Mouse (Mus musculus) urinary bladder, postnatal 36 days (tissue): ENCODE data around the gene Arid4b.
A peak's percentile ranks its signal among the peaks of the same experiment; 100 is the strongest.
"Not testable (repeated sequence)": the region's sequence is repeated elsewhere in the genome, so short reads cannot be mapped to it uniquely, and the experiment has no call there.

Experiments used
- DNase-seq, 2 experiments: peaks; one replicate each; pipeline ENCODE4 v3.0.0; 2022; ENCODE audit warnings: low spot score in 2 of 2, mixed read lengths in 1 of 2

Arid4b gene

DNA sequence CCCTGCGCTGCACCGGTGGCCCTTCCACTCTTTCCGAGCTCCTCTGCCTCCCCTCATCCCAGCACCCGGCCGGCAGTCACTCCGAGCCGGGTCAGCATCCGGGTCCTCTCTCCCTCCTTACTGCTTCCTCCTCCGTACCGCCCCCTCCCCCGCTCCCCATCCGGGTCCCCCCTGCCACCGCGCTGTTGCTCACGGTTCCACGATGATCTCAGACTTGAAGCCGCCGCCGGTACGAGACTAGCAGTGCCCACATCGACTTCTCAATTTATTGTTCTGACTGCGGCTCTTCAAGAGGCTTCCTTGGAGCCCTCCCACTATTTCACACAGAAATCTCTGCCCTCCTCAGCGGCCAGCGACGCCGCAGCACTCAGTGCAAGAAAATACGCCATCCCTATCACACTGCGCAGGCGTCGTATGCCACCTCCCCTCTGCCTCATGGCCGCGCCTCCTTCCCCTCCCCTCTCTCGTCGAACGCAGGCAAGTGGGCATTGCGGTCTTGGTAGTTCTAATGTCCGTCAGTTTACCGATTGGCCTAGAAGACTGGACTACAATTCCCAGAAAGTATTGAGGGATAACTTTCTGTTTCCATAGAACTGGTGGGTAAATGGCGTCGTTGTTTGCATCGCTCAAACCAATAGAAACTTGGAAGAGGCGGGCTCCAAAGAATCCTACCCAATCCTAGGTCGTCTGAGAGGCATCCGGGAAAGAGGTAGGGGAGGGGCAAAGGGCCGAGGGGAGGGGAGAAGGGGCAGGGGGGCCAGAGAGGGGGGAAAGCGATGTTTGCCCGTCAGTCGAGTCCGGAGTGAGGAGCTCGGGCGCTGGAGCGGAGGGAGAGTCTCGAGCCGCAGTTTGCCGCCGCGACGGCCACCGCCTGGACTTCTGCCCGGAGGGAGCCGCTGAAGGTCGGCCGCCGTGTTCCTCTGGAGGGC is at the start of gene Arid4b, which contains the start of gene Ggps1:
TSS of gene Arid4b (plus strand) at position 220 of the 929 bp plus-strand sequence.
TSS of gene Ggps1 (minus strand) at position 476 of the 929 bp plus-strand sequence.
- DNase-seq, result peak; percentile 90 to 97

DNA sequence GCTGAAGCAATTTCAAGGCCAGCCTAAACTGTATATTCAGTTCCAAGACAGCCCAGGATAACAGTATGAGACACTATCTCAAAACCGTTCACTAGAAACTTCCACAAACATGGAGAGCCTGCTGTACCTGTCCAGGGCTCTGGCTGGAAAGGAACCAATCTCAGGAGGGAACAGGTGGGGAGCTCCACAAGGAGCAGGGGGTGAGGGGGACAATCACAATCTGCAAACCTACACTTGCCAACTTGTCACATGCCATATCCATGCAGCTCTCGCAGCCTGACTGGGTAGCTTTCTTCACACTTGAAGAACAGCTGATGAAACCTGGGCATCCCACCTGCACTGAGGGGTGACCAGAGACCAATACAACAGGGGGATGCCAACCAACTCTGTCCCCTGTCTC is 49.0 kb upstream of the Arid4b start:
- DNase-seq, result no peak

DNA sequence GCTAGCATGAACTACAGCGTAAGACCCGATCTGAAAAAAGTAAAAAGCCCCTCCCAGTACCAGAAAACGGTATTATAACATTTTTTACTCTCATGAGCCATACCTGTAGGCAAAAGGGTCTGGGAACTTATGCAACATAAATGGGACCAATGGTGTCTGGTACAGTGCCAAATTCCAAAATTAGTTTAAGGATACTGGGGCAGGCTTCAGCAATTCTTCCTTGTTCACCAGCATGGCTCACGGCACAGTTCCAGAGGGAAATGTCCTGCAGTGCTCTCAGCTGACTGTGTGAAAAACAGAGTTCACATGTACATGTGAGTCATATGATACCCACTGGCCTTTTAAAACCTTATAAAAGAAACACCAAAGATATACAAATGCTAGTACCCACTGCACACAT is 48.5 kb upstream of the Arid4b start:
- no peak for DNase-seq

DNA sequence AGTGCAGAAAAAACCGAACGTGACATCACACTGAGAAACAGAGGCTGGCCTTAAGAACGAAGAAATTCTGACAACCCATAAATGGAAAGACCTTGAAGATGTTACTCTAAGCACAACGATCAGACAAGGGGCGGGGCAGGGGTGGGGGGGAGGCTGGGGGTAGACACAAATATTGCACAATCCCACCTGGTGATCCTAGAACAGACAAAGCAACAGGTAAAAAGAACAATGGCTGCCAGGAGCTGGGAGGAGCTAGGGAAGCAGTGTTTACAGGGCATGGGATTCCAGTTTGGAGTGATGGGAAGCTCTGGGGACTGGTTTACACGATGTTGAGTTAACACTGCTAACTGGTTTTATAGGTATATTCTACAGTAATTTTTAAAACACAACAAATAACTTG is 47.4 kb upstream of the Arid4b start:
- DNase-seq, result no peak

DNA sequence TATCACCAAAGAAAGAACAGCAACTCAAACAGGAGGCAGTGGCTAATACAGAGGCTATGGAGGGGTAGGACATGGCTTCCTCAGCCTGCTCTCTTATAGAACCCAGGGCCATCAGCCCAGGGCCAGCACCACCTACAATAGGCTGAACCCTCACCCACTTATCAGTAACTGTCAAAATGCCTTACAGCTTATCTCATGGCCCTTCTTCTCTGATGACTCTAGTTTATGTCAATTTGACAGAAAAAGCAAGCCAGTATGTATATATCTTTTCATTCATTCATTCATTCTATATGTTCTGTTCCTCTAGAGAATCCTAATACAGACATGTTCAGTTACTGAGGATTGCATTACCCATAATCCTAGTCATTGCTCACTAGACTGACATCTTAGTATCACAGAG is 44.7 kb upstream of the Arid4b start:
- DNase-seq, result no peak

DNA sequence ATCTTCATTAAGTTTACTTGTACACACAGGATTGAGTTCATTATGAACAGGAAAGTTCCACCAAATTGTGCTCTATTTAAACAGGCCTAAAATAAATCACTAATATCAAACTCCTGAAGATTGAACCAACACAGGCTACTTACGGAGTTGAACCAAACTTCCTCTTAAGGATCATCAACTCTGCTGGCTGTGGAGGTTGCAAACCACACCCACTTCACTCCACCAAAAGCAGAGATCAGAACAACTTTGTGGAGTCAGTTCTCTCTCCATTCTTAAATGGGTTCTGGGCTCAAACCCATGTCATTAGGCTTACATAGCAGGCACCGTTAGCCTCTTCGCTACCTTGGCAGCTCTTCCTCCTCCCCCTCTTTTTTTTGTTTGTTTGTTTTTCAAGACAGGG is 44.2 kb upstream of the Arid4b start:
- no peak for DNase-seq

DNA sequence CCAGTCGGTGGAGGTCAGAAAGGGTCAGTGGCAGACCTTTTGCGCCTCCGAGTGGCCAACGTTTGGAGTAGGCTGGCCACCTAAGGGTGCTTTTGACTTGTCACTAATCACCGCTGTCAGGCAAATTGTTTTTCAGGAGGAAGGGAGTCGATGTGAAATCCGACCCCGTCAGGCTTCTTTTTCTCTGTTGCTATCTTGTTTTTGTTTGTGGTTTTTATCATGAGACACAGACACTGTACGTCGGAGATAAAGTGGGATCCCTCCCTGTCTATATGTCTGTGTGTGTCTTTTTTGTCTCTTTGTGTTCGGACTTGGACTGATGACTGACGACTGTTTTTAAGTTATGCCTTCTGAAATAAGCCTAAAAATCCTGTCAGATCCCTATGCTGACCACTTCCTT is 41.6 kb upstream of the Arid4b start:
- DNase-seq, result not testable (repeated sequence)

DNA sequence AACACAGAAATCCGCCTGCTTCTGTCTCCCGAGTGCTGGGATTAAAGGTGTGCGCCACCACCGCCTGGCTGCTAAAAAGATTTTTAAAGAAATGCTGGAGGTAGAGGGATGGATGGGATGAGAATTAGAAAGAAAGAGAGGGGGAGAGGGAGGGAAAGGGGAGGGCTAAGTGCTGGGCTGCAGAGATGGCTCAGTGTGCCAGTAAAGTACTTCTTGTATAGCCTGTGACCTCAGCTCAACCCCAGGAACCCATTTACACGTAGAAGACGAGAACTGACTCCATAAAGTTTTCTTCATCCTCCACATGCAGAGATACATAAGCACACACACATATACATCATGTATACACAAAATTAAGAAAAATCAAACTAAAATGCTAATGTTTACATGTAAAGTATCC is 37.5 kb upstream of the Arid4b start:
- DNase-seq, result no peak

DNA sequence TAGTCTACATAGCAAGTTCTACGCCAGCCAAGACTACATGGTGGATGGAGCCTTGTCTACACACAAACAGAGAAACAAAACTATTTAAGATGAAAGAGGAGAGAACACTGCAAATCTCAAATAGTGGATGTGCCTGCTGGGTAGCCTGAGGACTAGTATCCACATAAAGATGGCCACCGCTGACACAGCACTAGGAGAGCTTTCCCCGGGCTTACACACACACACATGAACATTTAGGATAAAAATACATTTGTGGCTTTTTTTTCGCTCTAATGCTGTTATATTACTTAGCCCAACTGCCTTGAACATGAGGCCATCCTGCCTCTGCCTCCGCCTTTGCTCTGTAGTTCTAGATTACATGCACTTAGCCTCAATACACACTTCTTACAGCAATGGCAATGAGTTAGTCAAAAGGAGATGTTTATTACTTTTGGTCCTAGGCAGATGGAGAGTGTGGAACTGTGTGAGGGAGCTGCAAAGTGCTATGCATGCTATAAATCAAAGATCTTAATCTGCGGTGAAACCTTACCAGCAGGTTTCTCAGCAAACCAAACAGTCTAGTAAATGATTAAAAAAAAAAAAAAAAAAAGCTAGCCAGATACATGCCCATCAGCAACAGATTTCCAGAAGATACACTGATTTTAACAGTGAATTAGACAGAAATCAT is 36.7 kb upstream of the Arid4b start:
- DNase-seq, result no peak

DNA sequence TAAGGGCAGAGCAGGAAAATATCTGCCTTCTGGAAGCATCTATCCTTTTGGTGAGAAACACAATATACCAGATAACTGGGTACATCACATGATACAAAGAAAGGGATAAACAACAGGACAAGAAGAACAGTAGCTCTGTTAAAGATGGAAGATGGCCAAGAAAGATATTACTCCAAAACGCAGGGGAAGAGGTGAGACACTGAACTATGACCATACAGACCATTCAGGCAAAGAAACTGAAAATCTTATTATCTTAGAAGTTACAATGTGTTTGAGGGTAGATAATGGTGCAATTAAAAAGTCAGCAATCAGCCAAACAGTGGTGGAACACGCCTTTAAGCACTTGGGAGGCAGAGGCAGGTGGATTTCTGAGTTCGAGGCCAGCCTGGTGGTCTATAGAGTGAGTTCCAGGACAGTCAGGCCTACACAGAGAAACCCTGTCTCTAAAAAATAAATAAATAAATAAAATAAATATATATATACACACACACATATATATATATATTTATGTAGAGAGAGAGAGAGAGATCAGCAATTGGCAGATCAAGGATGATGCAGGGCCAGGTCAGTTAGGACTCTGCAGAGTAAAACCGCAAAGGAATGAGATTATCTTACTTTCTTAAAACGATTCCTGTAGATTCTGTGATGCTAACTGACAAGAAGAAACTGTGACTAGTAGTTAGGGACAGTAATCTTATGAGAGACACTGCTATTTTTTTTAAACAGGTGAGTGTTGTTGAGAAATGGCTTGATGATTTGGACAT is 29.5 kb upstream of the Arid4b start:
- DNase-seq, result no peak

DNA sequence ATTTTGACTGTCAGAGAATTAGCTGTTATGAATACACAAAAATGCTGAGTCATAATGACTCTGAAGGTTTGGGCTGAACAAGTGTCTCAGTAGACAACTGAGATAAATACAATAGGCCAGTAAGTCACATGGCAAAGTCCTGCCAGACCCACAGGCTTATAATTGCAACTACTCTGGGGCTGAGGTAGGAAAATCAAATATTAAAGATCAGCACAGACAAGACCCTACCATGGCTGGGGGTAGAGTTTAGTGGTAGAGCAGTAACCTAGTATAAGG is 29.0 kb upstream of the Arid4b start:
- DNase-seq, result no peak

DNA sequence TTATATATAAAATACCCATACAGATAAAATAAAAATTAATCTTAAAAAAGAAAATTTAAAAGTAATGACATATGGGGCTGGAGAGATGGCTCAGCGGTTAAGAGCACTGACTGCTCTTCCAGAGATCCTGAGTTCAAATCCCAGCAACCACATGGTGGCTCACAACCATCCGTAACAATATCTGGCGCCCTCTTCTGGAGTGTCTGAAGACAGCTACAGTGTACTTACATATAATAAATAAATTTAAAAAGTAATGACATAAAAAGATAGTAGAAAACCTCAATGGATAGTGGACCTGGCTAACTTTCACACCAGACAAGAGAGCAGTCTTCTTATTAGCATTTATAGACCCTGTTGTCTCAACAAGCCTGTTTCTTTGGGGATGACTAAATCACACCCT is 27.7 kb upstream of the Arid4b start:
- not testable (repeated sequence) for DNase-seq

DNA sequence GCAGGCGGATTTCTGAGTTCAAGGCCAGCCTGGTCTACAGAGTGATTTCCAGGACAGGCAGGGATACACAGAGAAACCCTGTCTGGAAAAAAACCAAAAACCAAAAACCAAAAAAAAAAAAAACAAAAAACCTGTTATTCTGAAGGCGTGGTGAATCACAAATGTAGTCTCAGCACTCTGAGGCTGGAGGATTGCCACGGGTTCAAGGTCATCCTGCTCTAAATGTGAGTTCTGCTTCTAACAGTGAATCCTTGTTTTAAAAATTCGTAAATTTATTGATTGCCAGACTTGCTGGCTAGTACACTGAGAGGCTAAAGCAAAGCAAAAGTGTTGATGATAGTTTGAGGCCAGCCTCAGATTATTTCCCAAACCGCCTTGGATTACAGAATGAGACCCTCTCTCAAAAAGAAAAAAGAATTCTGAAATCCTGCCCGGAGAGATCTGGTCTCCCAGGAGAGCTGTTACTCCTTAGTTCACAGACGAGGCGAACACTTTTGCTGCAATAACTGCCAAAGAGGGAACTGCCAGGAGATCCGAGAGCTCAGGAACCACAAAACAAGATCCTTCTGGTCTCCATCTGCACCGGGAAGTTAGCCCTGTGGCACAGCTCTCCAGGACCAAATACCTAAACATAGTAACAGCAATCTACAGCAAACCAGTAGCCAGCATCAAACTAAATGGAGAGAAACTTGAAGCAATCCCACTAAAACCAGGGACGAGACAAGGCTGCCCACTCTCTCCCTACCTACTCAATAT is 27.0 kb upstream of the Arid4b start:
- no peak for DNase-seq

DNA sequence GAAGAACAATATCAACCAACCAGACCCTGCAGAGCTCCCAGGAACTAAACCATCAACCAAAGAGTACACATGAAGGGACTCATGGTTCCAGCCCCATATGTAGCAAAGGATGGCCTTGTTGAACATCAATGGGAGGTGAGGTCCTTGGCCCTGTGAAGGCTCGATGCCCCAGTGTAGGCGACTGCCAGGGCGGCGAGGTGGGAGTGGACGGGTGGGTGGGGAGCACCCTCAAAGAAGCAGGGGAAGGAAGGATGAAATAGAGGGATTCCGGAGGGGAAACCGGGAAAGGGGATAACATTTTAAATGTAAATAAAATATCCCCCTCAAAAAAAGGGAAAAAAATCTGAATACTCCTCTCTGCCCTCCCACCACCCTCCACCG is 24.1 kb upstream of the Arid4b start:
- DNase-seq, result peak in 1 of 2 experiments; percentile 5

DNA sequence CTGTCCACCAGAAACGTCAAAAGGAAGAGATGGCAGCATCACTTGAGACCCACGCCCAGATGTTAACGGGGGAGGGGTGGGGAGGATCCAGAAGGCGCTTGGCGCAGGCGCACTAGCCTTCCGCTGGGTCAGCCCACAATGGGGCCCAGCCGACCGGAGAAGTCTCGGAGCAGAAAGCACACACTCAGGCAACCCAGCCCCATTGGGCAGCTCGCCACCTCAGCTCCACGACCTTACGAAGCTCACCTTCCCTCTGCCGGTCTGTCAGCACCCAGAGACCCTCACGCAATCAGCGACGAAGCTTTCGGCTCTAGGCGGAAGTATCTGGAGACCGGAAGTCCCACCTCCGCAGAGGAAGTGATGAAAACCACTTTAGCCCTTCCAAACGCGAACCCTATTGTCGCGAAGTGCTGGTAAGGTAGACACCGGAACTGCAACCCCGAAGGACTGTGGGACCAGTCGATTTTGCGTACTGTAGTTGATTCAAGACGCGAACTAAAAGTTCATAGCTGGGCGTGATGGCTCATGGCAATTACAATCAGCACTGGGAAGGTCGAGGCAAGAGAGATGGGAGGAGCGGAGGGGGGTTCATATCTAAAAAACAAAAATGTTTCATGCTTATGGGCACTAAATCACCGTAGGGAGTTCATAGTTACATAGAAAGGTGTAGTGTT is 23.6 kb upstream of the Arid4b start, which contains the start of gene Tbce:
TSS of gene Tbce (minus strand) at position 347 of the 674 bp plus-strand sequence.
- DNase-seq, result peak; percentile 87 to 88

DNA sequence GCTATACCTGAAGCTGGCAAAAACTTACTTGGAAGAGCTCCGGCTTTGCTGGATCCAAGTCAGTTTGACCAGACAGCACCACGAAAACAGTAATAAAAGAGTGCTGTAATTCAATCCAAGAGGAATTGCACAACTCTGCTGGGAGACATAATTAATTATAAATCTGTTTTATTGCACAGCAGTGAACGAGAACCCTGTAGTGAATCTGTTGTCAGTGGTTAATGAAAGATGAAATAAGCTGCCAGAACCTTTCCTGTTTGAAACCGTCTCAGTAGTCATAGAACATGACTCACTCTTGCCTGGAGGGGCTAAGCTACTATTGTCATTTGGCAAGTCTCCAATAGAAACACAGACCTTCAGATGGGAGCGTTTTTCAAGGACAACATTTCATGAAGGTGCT is 22.8 kb upstream of the Arid4b start:
- no peak for DNase-seq

DNA sequence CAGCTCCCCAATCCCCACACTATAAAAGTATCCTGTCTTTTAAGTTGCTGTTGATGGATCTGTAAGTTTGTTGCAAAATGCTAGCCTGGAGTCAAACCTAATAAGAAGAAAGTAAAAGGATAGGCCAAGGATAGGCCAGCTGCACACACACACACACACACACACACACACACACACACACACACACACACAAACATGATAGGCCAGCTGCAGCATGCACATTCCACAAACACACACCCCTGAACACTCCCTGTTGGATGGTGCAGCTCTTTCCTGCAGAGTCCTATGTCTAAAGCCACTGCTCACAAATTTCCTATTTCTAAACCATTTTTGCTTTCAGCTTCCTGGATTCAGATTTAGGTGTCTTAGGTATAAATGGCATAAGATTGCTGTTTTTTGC is 19.2 kb upstream of the Arid4b start:
- no peak for DNase-seq

DNA sequence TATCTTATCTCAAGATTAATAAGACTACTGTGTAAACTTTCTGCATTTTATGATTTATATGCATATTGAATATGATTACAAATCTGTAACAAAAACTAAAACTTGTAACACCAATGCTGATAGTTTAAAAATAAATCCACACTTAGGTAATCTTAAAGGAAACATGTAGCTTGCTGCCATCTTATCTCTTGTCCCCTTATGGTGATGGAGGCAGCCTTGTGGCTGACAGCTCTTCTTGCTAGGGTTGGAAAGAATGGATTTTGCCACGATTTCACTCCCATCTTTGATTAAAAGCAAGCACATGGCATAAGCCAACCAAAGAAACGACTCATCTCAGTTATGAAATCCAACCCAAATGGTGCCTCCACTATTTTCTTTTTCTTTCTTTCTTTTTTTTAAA is 18.5 kb upstream of the Arid4b start:
- DNase-seq, result no peak

DNA sequence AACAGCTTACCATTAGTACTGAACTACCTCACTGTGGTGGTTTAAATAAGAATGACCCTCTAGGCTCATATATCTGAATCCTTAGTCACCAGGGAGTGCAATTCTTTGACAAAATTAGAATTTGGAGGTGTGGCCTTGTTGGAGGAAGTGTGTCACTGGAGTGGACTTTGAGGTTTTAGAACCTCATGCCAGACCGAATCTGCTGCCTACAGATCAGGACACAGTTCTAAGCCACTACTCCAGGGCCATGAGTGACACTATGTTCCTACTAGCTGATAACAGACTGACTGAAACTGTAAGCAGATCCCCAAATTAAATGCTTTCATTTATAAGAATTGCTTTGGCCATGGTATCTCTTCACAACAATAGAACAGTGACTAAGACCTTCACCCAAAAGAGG is 13.2 kb upstream of the Arid4b start:
- DNase-seq, result no peak

DNA sequence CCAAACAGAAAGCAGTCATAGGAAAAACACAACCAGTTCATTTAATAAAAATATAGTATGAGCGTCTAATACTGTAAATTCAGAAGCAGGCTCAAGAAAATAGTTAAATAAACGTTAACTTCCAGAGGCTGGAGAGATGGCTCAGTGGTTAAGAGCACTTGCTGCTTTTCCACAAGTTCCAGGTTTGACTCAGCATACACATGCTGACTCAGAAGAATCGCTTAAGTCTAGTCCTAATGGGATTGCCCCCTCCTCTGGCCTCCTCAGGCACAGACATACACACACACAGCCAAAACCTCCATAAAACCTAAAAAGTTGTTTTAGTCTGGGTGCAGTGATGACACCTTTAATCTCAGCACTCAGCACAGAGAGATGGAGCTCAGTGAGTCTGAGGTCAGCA is 6.2 kb upstream of the Arid4b start:
- no peak for DNase-seq

DNA sequence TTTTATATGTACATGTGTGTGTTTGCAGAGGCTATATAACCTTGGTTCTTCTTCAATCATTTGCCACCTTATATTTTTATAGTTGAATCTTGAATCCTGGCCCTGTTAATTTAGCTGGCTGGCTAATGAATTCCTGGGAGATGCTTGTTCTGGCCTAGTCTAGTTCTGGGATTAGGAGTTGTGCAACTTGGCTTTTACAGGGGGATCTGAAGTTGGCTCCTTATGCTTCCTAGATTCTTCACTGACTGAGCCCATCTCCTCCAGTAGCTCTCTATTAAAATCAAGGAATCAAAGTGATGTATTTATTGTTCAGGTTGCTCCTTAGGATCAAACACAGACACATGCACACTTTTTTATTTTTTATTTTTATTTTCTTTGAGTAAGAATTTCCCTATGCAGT is 3.5 kb upstream of the Arid4b start:
- no peak for DNase-seq
